Mouse (Mus musculus) ES-Bruce4 (cell line): ENCODE data around the gene Acer3.

Experiments
- CTCF ChIP-seq: IDR thresholded peaks from one replicate; pipeline ENCODE4 v1.8.1; 2011; ENCODE audit warnings: low read depth, low read length
- EP300 ChIP-seq: IDR thresholded peaks from 2 replicates; pipeline ENCODE4 v1.6.1; 2011; ENCODE audit warnings: low read depth, low read length; ENCODE audit not compliant: insufficient read depth
- POLR2A ChIP-seq: IDR thresholded peaks from one replicate; pipeline ENCODE4 v1.8.1; 2011; ENCODE audit warnings: low read length; ENCODE audit not compliant: insufficient read depth

GRCm38 (mm10) chr7:98193515-98194025, 127.4 kb downstream of the Acer3 start:
- TF ChIP-seq CTCF (peak; percentile 28), POLR2A (no peak), EP300 (no peak)
